In the genomic region with DNA sequence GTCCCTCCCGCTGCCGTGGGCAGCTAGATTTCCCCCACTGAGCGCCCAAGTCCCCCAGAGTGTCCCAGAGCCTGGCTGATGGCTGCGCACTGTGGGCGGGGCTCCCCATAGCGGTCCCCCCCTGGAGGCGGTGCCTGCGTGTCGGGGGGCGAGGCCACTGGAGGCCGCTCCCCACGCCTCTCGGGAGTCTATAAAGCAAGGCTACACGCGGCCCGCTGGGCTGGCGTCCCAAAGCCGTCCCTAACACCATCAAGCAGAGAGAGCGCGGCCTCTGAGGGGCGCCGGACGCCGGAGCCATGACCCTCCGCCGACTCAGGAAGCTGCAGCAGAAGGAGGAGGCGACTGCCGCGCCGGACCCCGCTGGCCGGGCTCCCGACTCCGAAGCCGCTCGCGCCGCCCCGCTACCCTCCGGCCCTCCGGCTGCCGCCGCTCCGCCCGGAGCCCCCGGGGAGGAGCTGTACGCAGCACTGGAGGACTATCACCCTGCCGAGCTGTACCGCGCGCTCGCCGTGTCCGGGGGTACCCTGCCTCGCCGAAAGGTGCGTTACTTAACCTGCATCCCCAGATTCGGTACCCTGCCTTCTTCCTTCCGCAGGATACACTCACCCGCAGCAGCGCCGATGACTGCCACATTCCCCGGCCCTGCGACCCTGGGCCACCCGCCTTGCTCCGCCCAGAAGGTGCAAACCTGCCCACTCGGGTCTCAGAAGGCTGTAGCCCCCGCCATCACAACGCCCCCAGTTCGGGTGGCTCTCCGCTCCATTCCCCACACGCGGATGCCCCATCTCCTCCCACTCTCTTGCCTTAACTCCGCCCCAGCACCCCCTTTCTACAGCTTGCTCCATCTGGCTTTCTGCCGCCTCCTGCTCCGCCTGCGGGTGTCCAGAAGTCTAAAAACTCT, we compare ENCODE assay signal across 8 mouse cellular contexts. TPM values are rescaled to one million over a fixed set of nuclear protein-coding genes. Genes with fewer than 3 reads are reported as not detected.
DNase-seq lines count a peak whose midpoint lies in the region; ATAC-seq and TF ChIP-seq lines count a peak whose summit lies in the region.

Gene Grasp, plus strand, starts transcription at position 183 of the 901 bp plus-strand sequence.

- intact Hi-C loops in gastrocnemius, adult 2 months (cut with DNase I), result loop anchor here (5.0 to 10.0 kb wide), 3 partner anchors 58 to 751 kb away; partner anchors contain the start of gene Atg101

- peak; percentile 94 for DNase-seq in NIH3T3 (ENCODE audit: low read depth)
- peak; percentile 73 to 81 for DNase-seq in cerebellum, postnatal 14 days
- DNase-seq in gastrocnemius, adult 2 months, result peak; percentile 95
- peak; percentile 87 to 89 for DNase-seq in left cerebral cortex, adult 8-10 months (ENCODE audit: low spot score in 2 of 2)
- DNase-seq in retina, postnatal 7 days (ENCODE audit: low read depth, low spot score), result peak; percentile 68
- DNase-seq in urinary bladder, adult 18-20 months (ENCODE audit: low spot score in 2 of 2), result peak; percentile 87

- H3K4me2 ChIP-seq in hindbrain, embryonic 16.5 days (ENCODE audit: low read length), result peak within 1 kb of the TSS; percentile 99

- H3K36me3 ChIP-seq in hindbrain, embryonic 16.5 days (ENCODE audit: control insufficient read depth, insufficient read depth, low read length), result no peaks in the 10 kb centered on the region
- H3K36me3 ChIP-seq in macrophage (ENCODE audit: inconsistent target), result no peaks in the 10 kb centered on the region

- H3K27ac ChIP-seq in gastrocnemius, adult 2 months, result peak within 1 kb of the TSS; percentile 91
- peak within 1 kb of the TSS; percentile 42 for H3K27ac ChIP-seq in hindbrain, embryonic 16.5 days (ENCODE audit: low read depth, low read length)
- H3K27ac ChIP-seq in macrophage, result no peak within 1 kb of the TSS

- peak within 1 kb of the TSS; percentile 86 for H3K9ac ChIP-seq in hindbrain, embryonic 16.5 days (ENCODE audit: low read depth, low read length)

- H3K9me3 ChIP-seq in hindbrain, embryonic 16.5 days (ENCODE audit: control insufficient read depth, low read length), result no peaks in the 10 kb centered on the region

- ATAC-seq in hindbrain, embryonic 16.5 days, result peak; percentile 85

- peak; percentile 6; the same call in 1 of the 2 replicates for TF ChIP-seq CTCF in gastrocnemius, adult 2 months (IDR thresholded peaks at IDR 0.05)

- H3K27me3 ChIP-seq in hindbrain, embryonic 16.5 days (replicated peaks; ENCODE audit: control insufficient read depth, insufficient read depth, low read length), result no peaks in the 10 kb centered on the region

- whole genome bisulfite sequencing in hindbrain, embryonic 16.5 days, result under 1% methylated on average over 67 of the region's 77 CpGs
- WGBS in macrophage (ENCODE audit: missing documents), result 1% methylated on average over 68 of the region's 77 CpGs

- peak within 1 kb of the TSS; percentile 84 for H3K4me3 ChIP-seq in gastrocnemius, adult 2 months
- H3K4me3 ChIP-seq in hindbrain, embryonic 16.5 days (ENCODE audit: low read length), result peak within 1 kb of the TSS; percentile 74
- peak within 1 kb of the TSS; percentile 17; the same call in 1 of the 2 replicates for H3K4me3 ChIP-seq in macrophage (ENCODE audit: inconsistent target)

- no peaks in the 10 kb centered on the region for H3K79me2 ChIP-seq in macrophage (ENCODE audit: inconsistent target)

- peaks cover 13% of the 10 kb centered on the region for H3K4me1 ChIP-seq in hindbrain, embryonic 16.5 days (ENCODE audit: control insufficient read depth, insufficient read depth, low read depth, low read length)

RNA-seq across cellular contexts. Expression of gene Grasp, which starts in this region (rescaled TPM):
- 1 to 10 TPM; 5.8 to 5.9 TPM for total RNA-seq in gastrocnemius, adult 2 months (2021)
- 1.1 and 1.7 TPM in 2 replicates for polyA plus RNA-seq in hindbrain, embryonic 16.5 days (2015; fragmentation: Nextera tagmentation; extraction: Ambion mirVana)
- 10 to 100 TPM; 56.3 to 63.9 (median 62.1) TPM for total RNA-seq in left cerebral cortex, adult 8-10 months (2022)
- total RNA-seq in macrophage (2018; cell fraction: chromatin; rRNA removed), result under 1 TPM in 9 of 26 experiments, not detected in 17; 0.29 to 0.87 (median 0.66) TPM
- total RNA-seq in macrophage (2018; cell fraction: cytosol; rRNA removed), result 1 to 10 TPM in 1 of 26 experiments, under 1 TPM in 24, not detected in 1; 0.04 to 1.0 (median 0.21) TPM
- total RNA-seq in macrophage (2018; cell fraction: nucleus; rRNA removed), result under 1 TPM in 17 of 26 experiments, not detected in 9; 0.22 to 0.94 (median 0.65) TPM
- 0.26 to 0.36 TPM in 2 of 3 replicates, not detected in the other for polyA plus RNA-seq in macrophage (2018)

Comparison
In these comparisons a context has a peak if more than half of its experiments do, and no peak if none do; other contexts are left out.
1. RNA of gene Grasp (total RNA-seq): 56.3 to 63.9 TPM in left cerebral cortex, adult 8-10 months; 5.8 to 5.9 TPM in gastrocnemius, adult 2 months; every median in the first group is over 4 times any median in the second.
2. H3K4me3 ChIP-seq: peak in every context shown above with its lines; median percentile 84 in gastrocnemius, adult 2 months; 74 in hindbrain, embryonic 16.5 days; 17 in macrophage.
3. Peak in every context shown above with its lines, with median percentiles within 50 percentile points of each other: DNase-seq.